ENCODE assay signal across 18 mouse cellular contexts in the genomic region with DNA sequence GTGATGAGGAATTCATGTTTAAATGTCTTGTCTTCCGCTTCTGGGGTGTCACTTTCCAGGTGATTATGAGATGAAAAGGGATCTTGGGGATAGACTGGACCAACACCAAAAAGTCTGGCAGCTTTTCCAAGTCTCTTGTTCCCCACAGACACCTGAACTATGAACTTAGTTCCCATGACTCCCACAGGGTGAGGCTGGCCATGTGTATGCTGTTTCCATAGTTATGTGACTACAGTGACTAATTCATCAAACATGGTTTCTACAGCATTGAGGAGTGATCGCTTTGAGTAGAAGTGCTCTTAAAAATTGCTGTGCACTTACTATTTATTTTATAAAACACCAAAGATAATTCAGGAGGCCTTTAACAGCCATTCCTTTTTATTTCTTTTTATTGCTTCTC. TPM values are rescaled to one million over a fixed set of nuclear protein-coding genes. Genes with fewer than 3 reads are reported as not detected.
"Had no signal": no experiment of that assay in that cellular context is flagged by ENCODE, and none has a peak within 500 bp of the region (broad histone marks: within the 10 kb centered on the region; RNA-seq: fewer than 3 reads in every experiment).

No protein-coding gene starts in this region.

- H3K27me3 ChIP-seq: limb, embryonic 12.5 days; liver, embryonic 13.5 days; neural tube, embryonic 15.5 days had no signal

- H3K4me3 ChIP-seq: layer of hippocampus, adult 2 months; limb, embryonic 12.5 days; liver, embryonic 13.5 days; myocyte; neural tube, embryonic 15.5 days had no signal

- H3K9me3 ChIP-seq: limb, embryonic 12.5 days; liver, embryonic 13.5 days; neural tube, embryonic 15.5 days had no signal

- DNase-seq: kidney, adult 11 months; kidney, adult 9 months; kidney, postnatal 36 days; liver; liver, embryonic 13.5 days; liver, postnatal 0 days; midbrain, embryonic 14.5 days; right cerebral cortex, adult 18-20 months; right cerebral cortex, postnatal 25 days; thymus, postnatal 4 days had no signal

- H3K9ac ChIP-seq: limb, embryonic 12.5 days; liver, embryonic 13.5 days; liver, postnatal 0 days; neural tube, embryonic 15.5 days had no signal

- H3K4me1 ChIP-seq: limb, embryonic 12.5 days; liver, embryonic 13.5 days; neural tube, embryonic 15.5 days had no signal

- ATAC-seq: hindbrain, postnatal 0 days; liver, postnatal 0 days had no signal

- H3K4me2 ChIP-seq: limb, embryonic 12.5 days; liver, embryonic 13.5 days; neural tube, embryonic 15.5 days had no signal

- H3K27ac ChIP-seq: hindbrain, postnatal 0 days; kidney, postnatal 0 days; layer of hippocampus, adult 2 months; limb, embryonic 12.5 days; liver, embryonic 13.5 days; neural tube, embryonic 15.5 days had no signal

- H3K36me3 ChIP-seq: limb, embryonic 12.5 days; liver, embryonic 13.5 days; neural tube, embryonic 15.5 days had no signal

RNA-seq across cellular contexts. Expression of a gene that starts 34.1 kb away (rescaled TPM):
- polyA plus RNA-seq: hindbrain, postnatal 0 days; kidney, postnatal 0 days; limb, embryonic 12.5 days; liver, embryonic 13.5 days; liver, postnatal 0 days; midbrain, embryonic 14.5 days; myocyte; neural tube, embryonic 11.5 days; neural tube, embryonic 15.5 days; small intestine, adult 2 months had no signal
